Mouse (Mus musculus) embryonic stem cell, embryonic (primary cell): ENCODE data around the gene Ltf.

Experiments used
- CTCF ChIA-PET, 4 experiments: fragments of 300-600 bp in 2 of 4; fragments of 350-600 bp in 2 of 4; sonication (Branson Sonifier 250); formaldehyde crosslinking; loops; one replicate each; lab custom pipeline; 2022; ENCODE audit warnings: inconsistent platforms in 2 of 4; lab: Charles Lee
- POLR2A ChIA-PET, 4 experiments: fragments of 300-600 bp in 2 of 4; fragments of 350-600 bp in 2 of 4; sonication (Branson Sonifier 250); formaldehyde crosslinking; loops; one replicate each; lab custom pipeline; 2022; ENCODE audit warnings: antibody characterized with exemption in 4 of 4, inconsistent platforms in 1 of 4; lab: Charles Lee

Gene Ltf

GRCm38 (mm10) chr9:111019022-111019421 is at the start of gene Ltf:
Ltf (plus strand) TSS chr9:111019271.
- POLR2A ChIA-PET: interaction anchor here in 1 of 4 experiments (0.7 kb wide), 1 partner anchor 21 kb away, joined by 3 read pairs; no protein-coding TSS in a partner anchor

GRCm38 (mm10) chr9:110979411-110979810 is 39.7 kb upstream of the Ltf start:
- ChIA-PET CTCF (interaction anchor here in 3 of 4 experiments (0.6 to 1.0 kb wide), 4 partner anchors 20 to 98 kb away, joined by 3 to 6 read pairs (median 3); no protein-coding TSS in a partner anchor), POLR2A (interaction anchor here in 3 of 4 experiments (0.6 to 1.8 kb wide), 18 partner anchors 9 to 126 kb away, joined by 3 to 16 read pairs (median 4); no protein-coding TSS in a partner anchor)

More at GRCm38 (mm10) chr9:111019022-111019421, at the start of gene Ltf:
- CTCF ChIA-PET: interaction anchor here in 2 of 4 experiments (1.7 to 4.1 kb wide), 2 partner anchors 22 to 96 kb away, joined by 5 to 21 read pairs; no protein-coding TSS in a partner anchor

- CTCF ChIA-PET: interaction anchor here in 2 of 4 experiments (0.6 to 1.8 kb wide), 4 partner anchors 15 to 127 kb away, joined by 3 to 6 read pairs (median 3); no protein-coding TSS in a partner anchor
- POLR2A ChIA-PET: interaction anchor here in 3 of 4 experiments (0.5 to 2.0 kb wide), 7 partner anchors 11 to 36 kb away, joined by 3 to 8 read pairs (median 3); partner anchors contain the start of gene Tdgf1 (in 1 of the 3)
Observed at GRCm38 (mm10) chr9:110982351-110982750, 36.7 kb upstream of the Ltf start.

GRCm38 (mm10) chr9:110984096-110984495 is 35.0 kb upstream of the Ltf start:
- ChIA-PET CTCF (interaction anchor here in 1 of 4 experiments (0.7 kb wide), 1 partner anchor 32 kb away, joined by 4 read pairs; the partner anchor contains the start of gene Lrrc2), POLR2A (interaction anchor here in 1 of 4 experiments (0.6 kb wide), 1 partner anchor 26 kb away, joined by 3 read pairs; no protein-coding TSS in a partner anchor)

DNA sequence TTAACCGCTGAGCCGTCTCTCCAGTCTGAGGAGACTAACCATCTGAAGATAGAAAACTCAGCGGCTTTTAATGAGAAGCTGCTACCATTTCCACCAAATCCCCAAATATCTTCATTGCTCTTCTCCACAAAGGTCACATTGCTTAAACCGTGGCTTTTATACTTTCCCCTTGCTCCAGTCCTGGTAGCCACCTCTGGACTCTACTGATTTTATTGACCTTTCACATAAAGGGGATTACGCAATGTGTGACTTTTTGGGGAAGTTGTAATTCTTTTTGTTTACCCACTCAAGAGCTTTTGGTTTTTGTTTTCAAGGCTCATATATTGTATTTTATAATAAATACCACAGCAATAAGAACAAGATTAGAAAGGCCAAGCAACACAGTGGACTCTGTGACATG is 33.5 kb upstream of the Ltf start:
- ChIA-PET CTCF (no interaction called here), POLR2A (no interaction called here)

DNA sequence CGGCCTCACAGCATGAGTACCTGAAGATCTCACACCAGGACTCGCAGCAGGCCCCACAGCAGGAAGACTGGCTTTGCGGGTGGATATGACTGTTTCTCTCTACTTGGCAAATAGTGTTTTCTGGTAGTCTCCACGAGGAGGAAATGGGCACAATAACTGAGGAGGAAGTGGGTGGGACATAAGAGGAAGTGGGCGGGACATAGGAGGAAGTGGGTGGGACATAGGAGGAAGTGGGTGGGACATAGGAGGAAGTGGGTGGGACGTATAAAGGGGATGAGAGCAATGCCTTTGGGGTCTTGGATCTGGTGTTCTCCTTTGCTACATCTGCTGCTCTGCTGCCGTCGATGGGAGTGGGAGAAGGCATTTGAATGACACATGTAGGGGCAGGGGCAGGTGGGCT is 33.1 kb upstream of the Ltf start:
- ChIA-PET CTCF (no interaction called here), POLR2A (no interaction called here)

GRCm38 (mm10) chr9:110987331-110987730 is 31.7 kb upstream of the Ltf start:
- CTCF ChIA-PET: no interaction called here
- POLR2A ChIA-PET: interaction anchor here in 3 of 4 experiments (0.5 to 2.4 kb wide), 3 partner anchors 10 to 48 kb away, joined by 3 to 6 read pairs (median 4); no protein-coding TSS in a partner anchor

- ChIA-PET POLR2A (interaction anchor here in 2 of 4 experiments (0.6 to 3.4 kb wide), 4 partner anchors 8 to 1113 kb away, joined by 3 to 19 read pairs (median 4); no protein-coding TSS in a partner anchor), CTCF (interaction anchor here in 3 of 4 experiments (0.6 to 1.5 kb wide), 4 partner anchors 9 to 68 kb away, joined by 3 to 6 read pairs (median 4); no protein-coding TSS in a partner anchor)
Observed at GRCm38 (mm10) chr9:110988078-110988477, 31.0 kb upstream of the Ltf start.

- POLR2A ChIA-PET: interaction anchor here in 3 of 4 experiments (0.6 to 3.4 kb wide), 5 partner anchors 8 to 42 kb away, joined by 3 to 19 read pairs (median 5); no protein-coding TSS in a partner anchor
Observed at GRCm38 (mm10) chr9:110989141-110989540, 29.9 kb upstream of the Ltf start.

DNA sequence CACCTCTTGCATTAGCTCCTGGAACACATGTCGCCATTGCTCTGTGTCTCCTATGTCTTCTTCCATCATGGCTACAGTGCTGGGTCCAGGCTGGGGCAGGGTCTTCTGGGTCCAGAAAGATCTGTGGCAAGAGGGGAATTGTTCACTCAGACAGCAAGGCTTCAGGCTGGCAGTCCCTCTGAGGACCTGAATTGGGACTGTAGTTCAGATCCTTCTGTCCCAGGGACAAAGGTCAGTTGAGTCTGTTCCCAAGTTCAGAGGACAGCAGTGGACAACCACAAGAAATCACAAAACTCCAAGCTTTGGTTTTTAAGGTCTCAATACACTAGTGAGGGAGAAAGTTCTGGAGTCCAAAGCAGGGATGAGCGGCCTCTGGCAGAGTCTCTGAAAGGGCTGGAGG is 29.5 kb upstream of the Ltf start:
- POLR2A ChIA-PET: interaction anchor here in 2 of 4 experiments (1.0 to 3.4 kb wide), 5 partner anchors 8 to 42 kb away, joined by 3 to 19 read pairs (median 5); no protein-coding TSS in a partner anchor
- CTCF ChIA-PET: no interaction called here

More at GRCm38 (mm10) chr9:110989141-110989540, 29.9 kb upstream of the Ltf start:
- CTCF ChIA-PET: interaction anchor here in 2 of 4 experiments (1.1 to 1.5 kb wide), 2 partner anchors 8 kb away, joined by 3 to 6 read pairs; no protein-coding TSS in a partner anchor

DNA sequence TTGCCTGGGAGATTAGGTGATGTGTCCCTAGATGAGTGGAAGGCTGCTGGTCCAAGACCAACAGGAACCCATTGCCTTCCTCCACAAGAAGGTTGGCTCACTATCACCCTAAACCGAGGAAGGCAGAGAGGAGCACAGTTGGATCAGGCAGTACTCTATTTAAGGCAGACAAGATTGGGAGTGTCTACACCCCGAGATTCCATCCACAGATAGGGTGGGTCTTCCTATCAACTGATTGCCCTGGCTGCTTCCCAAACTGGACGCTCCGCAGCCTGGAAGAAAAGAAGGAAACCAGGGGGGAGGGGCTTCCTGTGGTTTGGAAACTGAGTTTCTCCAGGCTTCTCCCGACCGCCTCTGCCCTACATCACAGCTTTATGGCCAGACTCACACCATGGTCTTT is 28.9 kb upstream of the Ltf start, which contains the start of gene Rtp3:
TSS of gene Rtp3 (minus strand) at position 380 of the 400 bp plus-strand sequence.
- ChIA-PET POLR2A (interaction anchor here in 2 of 4 experiments (1.0 to 3.4 kb wide), 6 partner anchors 25 to 67 kb away, joined by 3 to 19 read pairs (median 4); no protein-coding TSS in a partner anchor), CTCF (no interaction called here)

DNA sequence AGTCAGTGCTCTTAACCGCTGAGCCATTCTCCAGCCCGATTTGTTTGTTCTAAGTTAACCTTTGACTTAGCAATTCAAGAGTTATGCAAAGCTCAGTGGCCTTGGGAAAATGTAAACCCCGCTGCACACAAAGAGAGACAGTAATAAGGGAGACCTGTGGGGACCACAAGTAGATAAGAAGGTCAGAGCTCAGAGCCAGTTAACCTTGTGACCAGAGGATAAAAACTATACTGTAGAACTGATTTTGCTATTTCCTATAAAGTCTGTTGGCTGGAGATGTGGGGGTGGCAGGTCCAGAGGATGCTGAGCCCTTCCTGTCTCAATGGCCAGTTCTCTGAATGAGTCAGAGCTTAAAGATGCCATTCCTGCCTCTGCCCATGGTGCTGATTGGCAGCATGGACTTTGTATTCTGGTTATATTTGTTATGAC is 25.8 kb upstream of the Ltf start:
- CTCF ChIA-PET: interaction anchor here in 1 of 4 experiments (0.8 kb wide), 1 partner anchor 100 kb away, joined by 3 read pairs; no protein-coding TSS in a partner anchor
- POLR2A ChIA-PET: interaction anchor here in 3 of 4 experiments (0.6 to 1.4 kb wide), 9 partner anchors 11 to 629 kb away, joined by 3 to 7 read pairs (median 5); partner anchors contain the start of genes Epm2aip1 (in 1 of the 3), Mlh1 (in 1 of the 3) and Tdgf1 (in 1 of the 3)

DNA sequence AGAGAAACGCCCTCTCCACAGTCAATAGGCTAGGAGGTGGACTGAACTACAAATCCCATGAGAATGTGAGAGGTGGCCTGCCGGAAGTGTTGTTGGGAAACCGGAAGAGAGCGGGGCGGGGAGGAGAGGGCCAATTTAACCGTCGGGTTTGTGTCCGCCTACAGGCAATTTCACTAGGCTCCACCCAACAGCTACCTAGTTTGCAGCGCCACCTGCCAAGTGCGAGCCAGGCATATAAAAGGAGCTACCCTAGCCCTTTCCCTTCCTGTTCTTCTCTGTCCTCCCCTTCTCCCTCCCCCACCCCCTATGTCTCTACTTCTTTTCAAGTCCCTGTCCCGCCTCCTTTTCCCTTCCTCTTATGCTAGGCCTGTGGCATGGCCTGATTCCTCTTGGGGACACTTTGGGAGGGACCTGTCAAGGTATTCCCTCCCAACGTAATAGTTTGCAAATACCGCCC is 24.3 kb upstream of the Ltf start:
- POLR2A ChIA-PET: interaction anchor here in 3 of 4 experiments (0.6 to 1.6 kb wide), 20 partner anchors 12 to 566 kb away, joined by 3 to 9 read pairs (median 4); partner anchors contain the start of genes Epm2aip1 (in 2 of the 3), Mlh1 (in 2 of the 3), Lrrc2 (in 1 of the 3) and Nbeal2 (in 1 of the 3)
- CTCF ChIA-PET: interaction anchor here in 3 of 4 experiments (0.6 to 1.6 kb wide), 14 partner anchors 27 to 295 kb away, joined by 3 to 8 read pairs (median 4); no protein-coding TSS in a partner anchor

DNA sequence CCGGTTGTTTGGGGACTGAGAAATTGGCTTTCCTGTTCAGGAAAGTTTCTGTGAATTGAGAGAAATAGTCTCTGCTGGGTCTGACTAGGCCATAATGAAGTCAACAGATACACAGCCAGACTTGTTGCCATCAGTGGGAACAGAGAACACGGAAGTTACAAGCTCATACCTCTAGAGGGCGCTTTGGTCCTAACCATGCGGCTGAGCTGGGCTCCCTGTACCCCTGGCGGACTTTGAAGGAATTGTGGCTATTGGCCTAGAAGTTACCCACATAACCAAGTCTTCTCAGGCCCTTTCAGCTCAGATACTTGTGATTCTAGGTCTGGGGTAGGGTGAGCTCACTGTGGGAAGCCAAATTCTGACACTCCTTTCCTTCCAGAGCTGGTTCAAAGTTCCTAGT is 21.8 kb upstream of the Ltf start:
- POLR2A ChIA-PET: interaction anchor here in 3 of 4 experiments (0.6 to 2.1 kb wide), 51 partner anchors 9 to 597 kb away, joined by 3 to 11 read pairs (median 3); partner anchors contain the start of genes Tdgf1 (in 3 of the 3), Epm2aip1 (in 2 of the 3), Mlh1 (in 2 of the 3) and Lrrc2 (in 1 of the 3)
- CTCF ChIA-PET: interaction anchor here (0.5 to 3.0 kb wide), 100 partner anchors 9 to 767 kb away, joined by 3 to 41 read pairs (median 4); partner anchors contain the start of genes Ccrl2 (in 2 of the 4), Fam240a (in 2 of the 4), Tmie (in 2 of the 4) and Als2cl (in 1 of the 4)

DNA sequence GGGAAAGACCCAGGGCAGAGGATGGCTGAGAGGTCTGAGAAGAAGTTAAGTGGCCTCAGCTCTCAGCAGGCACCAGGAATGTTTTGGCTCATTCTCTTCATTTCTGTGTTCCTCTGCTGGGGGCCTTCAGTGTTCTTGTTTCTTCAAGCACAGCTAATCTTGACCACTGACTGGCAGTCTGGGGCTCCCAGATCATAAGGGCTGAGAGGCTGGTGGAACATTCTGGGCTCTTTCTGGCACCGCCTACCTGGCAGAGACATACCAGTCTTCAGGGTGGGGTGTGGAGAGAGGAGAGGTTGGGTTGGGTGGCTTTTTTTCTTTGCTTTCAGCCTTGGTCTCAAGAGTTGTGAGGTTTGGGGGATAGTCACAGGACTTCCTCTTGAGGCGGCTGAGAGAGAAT is 20.0 kb upstream of the Ltf start:
- POLR2A ChIA-PET: interaction anchor here in 1 of 4 experiments (1.1 to 1.2 kb wide), 2 partner anchors 13 to 23 kb away, joined by 3 to 4 read pairs; no protein-coding TSS in a partner anchor
- CTCF ChIA-PET: interaction anchor here in 3 of 4 experiments (0.6 to 2.9 kb wide), 4 partner anchors 74 to 1102 kb away, joined by 3 to 41 read pairs (median 14); no protein-coding TSS in a partner anchor

- ChIA-PET CTCF (interaction anchor here in 1 of 4 experiments (1.4 kb wide), 1 partner anchor 77 kb away, joined by 4 read pairs; no protein-coding TSS in a partner anchor), POLR2A (interaction anchor here in 2 of 4 experiments (0.6 to 1.2 kb wide), 4 partner anchors 12 to 271 kb away, joined by 3 to 5 read pairs (median 4); no protein-coding TSS in a partner anchor)
Observed at GRCm38 (mm10) chr9:110999856-111000255, 19.2 kb upstream of the Ltf start.

GRCm38 (mm10) chr9:111001621-111002020 is 17.4 kb upstream of the Ltf start:
- POLR2A ChIA-PET: interaction anchor here in 2 of 4 experiments (0.6 to 0.9 kb wide), 2 partner anchors 22 to 36 kb away, joined by 3 to 4 read pairs; no protein-coding TSS in a partner anchor
- CTCF ChIA-PET: interaction anchor here in 1 of 4 experiments (0.6 to 1.4 kb wide), 2 partner anchors 64 to 79 kb away, joined by 3 to 4 read pairs; no protein-coding TSS in a partner anchor

- ChIA-PET CTCF (no interaction called here), POLR2A (no interaction called here)
Observed at GRCm38 (mm10) chr9:111003279-111003678, 15.8 kb upstream of the Ltf start.
